Mouse (Mus musculus) spleen, postnatal 10 days (tissue): ENCODE data around the gene Leap2.
"Not testable (repeated sequence)": the region's sequence is repeated elsewhere in the genome, so short reads cannot be mapped to it uniquely, and the experiment has no call there.

Source experiments
- DNase-seq, 2 experiments: peaks; one replicate each; pipeline ENCODE4 v3.0.0; 2021 to 2022; ENCODE audit warnings: low spot score in 2 of 2

Gene Leap2

DNA sequence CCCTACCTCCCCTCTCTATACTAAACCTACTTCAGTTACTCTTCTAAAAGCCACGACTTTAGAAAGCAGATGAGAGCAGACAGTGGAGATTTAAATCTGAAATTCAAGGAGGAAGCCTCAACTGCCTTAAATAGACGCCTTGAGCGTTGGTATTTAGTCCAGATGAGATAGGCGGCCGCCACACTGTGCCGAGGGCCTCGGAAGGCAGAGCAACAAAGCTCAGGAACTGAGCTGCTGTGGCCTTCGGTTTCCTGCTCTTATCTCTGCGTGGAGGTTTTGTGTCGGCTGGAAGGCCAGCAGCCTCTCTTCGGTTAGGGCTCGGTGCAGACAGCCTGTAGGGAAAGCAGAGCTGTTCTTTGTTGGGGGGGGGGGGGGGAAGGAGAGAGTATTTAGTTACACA, 19.0 kb upstream of the Leap2 start:
- DNase-seq: no peak

DNA sequence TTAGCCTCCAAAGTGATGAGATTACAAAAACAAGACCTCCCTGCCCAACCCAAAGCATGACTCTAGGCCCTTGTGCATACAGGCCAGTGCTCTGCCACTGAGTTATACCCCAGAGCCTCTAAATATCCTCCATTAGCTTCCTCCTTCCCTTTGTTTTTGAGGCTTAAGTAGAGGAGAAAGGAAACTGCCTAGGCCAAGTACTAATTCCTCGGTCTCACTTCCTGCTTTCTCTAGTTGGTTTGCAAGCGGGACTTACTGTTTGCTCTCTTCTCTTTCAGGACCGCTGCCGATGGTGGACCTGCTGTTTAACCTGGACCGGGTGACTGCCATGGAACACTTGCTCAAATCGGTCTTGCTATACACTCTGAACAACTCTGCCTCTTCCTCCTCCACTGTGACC, 13.4 kb upstream of the Leap2 start:
- DNase-seq: no peak

DNA sequence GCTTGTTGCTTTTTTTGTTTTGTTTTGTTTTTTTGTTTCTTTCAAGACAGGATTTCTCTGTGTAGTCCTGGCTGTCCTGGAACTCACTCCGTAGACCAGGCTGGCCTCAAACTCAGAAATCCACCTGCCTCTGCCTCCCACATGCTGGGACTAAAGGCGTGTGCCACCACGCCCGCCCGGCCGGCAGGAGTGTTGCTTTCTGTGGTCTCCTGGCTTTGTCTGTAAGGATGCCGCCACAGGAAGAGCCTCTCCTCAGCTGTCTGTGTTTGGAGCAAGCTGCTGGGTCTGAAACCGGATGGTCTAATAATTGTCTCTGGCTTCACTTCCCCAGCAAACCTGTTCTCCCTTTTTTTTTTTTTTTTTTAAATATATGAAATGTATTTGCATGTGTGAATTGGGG, 12.5 kb upstream of the Leap2 start:
- DNase-seq: no peak

DNA sequence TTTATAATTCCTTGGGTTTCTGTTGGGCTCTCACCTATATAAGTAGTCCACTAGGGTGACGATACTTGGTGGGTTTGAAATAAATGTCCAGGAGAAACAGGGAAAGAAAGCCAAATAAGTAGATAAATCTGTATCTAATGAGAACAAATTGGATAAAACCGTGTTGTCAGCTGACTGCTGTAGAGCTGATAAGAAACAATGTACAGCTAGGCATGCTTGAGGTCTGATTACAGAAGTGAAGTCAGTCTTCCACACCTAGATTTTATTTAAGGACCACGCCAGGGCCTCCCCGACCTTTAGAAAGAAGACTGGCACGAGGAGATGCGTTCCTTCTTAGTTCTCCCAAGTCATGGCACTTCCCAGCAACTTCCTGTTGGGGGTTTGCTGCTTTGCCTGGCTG, 10.1 kb upstream of the Leap2 start:
- no peak for DNase-seq

DNA sequence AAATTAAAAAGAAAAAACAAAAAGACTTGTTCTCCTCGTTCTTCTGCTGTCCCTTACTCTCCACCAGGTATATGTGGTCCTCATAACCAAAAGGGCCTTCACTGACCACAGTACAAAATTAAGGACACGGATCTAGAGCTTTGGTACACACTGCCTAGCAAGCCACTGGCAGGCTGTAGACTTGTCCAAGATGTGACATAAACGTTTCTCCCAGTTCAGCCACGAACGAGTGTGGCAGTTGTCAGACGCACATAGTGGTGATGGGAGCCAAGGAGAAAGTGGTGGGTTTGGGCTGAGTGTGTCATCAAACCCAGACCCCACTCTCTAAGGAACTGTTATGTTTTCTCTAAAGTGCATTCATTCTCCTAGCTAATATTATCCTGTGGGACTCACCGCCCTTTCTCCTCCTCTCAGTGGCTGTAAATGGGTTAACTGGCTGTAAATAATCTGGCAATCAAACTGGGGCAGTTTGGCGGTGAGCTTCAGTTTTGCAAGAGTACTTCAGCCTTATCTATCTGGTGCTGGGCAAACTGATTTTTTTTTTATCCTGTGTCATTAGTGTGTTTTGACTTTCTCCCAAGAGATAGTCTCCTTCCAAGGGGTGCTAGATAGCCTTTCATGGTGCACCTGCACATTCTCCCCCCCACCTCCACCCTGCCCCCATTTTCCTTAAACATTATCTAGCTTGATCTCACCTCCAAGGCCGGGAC, 8.5 kb upstream of the Leap2 start:
- DNase-seq: no peak

DNA sequence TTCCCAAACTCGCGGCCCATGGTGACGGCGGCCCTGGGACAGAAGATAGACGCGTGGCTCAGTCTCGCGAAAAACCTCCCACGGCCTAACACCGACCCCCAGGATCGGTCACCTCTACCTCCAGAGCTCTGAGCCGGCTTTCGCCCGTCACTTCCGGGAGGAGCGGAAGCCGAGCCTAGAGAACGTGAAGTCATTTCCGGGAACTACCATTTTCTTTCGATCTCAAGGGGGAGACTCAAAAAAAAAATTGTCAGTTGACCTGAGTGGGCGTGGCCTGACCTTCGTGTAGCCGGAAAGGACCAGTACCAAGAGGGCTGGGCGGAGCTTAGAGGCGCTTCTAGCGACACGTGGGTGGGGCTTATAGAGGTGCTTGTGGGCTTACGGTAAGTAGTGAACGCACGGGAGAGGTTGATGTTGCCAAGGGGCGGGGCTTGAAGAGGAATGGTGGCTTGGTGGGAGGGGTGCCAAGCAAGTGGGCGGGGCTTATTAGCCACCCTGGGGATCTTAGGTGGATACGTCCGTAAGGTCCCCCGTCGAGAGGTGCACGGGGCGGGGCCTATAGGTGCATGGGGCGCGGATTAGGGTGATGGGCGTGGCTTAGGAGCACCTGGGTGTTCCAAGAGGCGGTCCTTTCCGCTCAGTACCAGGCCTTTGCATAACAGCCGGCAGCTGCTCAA, 7.8 kb upstream of the Leap2 start, which contains the start of the genes Uqcrq and Gdf9:
Uqcrq (minus strand) TSS at position 162 of the 677 bp plus-strand sequence.
Gdf9 (plus strand) TSS at position 354 of the 677 bp plus-strand sequence.
- peak; percentile 96 to 99 for DNase-seq

DNA sequence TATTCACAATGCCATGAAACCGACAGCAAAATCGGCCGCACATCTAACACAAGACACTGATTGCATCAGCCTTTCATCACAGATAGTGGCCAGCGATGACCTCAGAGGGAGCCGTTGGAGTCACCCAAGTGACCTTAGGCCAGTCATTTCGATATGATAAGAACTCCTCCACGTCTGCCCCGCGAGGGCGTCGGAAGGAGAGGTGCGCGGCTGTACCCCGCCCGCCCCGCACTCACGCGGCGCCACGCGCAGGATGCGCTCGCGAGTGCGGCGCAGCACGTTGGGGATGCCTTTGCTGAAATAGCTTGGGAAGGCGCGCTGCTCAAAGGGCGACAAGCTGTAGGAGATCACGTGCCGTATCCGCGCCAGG, 7.3 kb upstream of the Leap2 start:
- DNase-seq: no peak

DNA sequence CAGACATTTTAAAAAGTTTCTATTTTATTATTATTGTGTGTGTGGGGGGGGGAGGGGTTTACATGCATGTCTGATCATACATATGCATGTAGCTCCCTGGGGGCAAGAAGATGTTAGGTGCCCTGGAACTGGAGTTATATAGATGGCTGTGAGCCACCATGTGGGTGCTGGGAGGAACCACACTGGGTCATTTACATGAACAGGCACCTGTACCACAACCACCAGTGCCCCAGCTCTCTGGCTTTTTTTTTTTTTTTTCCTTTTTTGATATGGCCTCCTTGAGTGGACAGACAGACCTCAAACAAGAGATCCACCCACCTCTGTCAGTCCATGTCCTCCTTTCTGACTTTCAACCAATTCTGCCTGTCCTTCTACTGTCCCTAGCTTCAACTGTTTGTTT, 6.2 kb upstream of the Leap2 start:
- no peak for DNase-seq

DNA sequence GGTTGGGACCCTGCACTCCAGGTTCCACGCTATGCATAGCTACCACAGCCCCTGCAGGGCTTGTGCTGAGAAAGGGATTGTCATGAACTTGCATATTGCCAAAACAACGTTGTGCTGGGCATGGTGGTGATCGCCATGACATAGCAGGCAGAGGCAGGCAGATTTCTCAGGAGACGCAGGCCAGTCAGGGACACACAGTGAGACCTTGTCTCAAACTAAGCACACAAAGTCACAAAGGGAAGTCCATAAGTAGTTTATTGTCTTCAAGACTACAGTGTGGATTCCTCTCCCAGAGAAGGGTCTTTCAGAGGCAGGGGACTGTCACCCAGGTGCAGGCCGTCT, 5.7 kb upstream of the Leap2 start:
- DNase-seq: no peak

DNA sequence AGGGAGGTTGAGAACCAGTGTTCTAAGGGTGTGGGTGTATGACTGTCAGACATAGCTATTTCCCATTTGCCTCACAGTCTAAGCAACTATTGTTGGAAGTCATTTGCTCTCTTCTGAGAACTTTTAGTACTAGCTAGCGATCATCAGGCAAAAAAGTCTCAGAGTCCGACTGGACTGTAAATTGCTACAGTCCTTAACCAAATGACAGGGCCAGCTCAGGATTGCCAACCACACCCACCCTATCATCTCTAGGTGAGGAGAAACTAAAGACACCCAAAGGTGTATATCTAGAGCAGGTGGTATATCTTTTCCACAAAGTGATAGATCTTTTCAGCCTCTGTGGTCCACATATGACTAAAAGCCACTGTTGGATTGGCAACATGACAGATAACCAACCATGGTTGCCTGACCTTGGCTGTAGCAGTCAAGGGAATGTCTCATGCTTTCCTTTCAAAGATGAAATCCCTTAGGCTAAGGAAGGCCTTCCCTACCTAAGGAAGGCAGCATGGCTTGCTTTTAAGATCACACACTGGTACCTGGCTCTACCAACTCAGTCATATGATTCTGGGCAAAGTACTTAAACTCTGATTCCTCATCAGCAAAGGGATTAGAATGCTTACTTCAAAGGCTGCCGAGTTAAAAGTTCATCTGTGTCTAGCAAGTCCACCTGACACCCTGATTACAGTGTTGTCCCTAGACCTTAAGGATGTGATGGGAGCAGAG, 5.2 kb upstream of the Leap2 start:
- no peak for DNase-seq

DNA sequence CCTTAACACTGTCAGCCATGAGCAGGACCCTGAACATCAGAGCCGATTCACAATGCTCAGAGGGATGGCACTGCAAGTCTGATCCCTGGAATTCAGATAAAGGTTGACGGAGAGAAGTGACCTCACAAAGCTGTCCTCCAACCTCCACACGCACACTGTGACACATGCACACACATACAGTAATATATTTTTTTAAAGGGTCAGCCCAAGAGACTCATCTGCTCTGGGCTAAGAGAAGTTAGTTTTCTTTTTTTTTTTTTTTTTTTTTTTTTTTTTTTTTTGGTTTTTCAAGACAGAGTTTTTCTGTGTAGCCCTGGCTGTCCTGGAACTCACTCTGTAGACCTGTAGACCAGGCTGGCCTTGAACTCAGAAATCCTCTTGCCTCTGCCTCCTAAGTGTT, 3.9 kb upstream of the Leap2 start:
- DNase-seq: not testable (repeated sequence)

DNA sequence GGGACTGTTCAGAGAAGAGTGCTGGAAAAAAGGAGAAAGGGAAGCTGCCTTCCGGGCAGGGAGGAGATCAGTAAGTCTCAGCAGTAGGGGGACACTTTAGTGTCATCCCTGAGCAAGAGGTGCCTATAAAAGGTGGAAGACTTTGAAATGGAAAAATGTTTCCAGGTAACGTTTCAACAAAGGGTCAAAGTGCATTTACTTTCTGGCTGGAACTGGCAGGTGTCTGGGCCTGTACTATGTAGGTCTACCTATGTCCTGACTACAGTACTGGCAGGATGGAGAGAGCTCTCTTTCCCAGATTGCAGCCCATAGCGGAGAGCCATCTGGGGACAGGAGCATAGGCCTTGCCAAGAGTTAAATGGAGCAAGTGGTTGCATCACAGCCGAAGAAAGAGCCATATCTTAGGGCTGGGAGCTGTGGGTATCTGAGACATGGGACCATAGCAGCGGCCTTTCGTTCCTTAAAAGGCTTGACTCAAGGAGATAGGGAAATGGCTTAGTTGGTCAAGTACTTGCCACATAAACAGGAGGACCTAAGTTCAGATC, 2.8 kb upstream of the Leap2 start:
- no peak for DNase-seq

DNA sequence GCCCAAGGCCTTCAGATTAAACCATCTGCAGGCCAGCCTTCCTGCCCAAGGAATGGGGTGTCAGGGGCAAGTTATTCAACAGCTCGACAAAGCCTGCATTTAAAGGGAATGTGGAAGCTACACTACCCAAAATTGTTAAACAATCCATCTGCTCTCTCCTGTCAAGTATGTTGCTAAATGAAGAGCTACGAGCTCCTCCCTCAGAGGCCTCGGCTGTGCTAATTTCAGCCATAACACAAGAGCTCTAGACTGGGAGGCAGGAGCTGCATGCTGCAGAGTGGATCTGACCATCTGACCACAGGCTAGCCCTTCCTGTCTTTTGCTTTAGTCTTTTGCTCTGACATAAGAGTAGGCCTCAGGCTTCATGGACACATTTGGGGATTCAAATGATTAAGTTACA, 2.3 kb upstream of the Leap2 start:
- DNase-seq: no peak

DNA sequence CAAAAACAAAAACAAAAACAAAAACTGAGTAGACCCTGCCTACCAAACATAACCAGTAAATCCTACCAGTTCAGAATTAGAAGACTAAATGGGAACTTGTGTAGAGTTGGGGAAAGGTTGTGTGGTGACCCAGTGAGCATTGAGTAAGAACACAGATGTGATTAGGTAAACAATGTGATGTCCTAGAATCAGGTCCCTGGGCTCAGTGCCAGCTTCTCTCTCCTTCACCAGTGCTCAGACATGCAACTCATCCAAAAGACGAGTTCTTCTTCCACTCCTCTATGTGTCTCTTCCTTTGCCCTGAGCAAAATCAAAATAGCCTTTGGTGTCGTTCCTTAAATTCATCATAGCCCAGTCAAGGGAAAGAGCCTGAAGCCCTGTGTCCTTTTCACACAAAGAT, 1.9 kb upstream of the Leap2 start:
- no peak for DNase-seq

DNA sequence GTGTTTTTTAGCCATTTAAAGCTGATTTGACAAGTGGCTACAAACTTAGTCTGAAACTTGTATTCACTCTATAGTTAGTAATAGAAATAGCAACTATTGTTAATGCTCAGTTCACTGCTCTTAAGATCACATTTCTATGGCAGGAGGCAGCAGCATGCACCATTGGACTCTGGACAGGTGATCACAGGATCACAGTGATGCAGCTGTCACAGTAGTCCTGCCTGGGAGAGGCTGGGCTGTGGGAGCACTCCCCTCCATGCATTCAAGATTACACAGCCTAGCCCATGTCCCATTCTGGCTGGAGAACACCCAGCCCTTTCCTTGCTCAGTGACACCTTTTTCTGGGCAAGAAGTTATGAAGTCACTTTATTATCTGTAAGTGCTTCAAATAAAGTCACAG, 4.9 kb downstream of the Leap2 start:
- DNase-seq: no peak

DNA sequence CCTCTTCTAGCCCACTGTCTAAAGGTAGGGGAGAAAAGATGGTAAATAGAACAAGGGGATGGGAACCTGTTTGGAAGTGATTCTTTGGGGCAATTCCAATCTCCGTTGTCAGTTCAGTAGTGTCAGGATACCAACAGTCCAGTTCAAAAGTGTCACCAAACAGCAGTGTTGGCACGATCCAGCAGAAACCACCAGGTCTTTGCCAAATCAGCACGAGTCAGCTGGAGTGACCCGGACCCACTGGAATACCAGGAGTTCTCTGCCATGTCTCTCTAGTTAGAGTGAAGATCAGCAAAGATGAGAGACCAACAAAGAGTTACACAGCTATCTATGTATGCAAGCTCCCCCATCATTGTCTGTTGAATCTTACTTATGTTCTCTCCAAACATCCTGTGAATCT, 9.1 kb downstream of the Leap2 start:
- DNase-seq: no peak

DNA sequence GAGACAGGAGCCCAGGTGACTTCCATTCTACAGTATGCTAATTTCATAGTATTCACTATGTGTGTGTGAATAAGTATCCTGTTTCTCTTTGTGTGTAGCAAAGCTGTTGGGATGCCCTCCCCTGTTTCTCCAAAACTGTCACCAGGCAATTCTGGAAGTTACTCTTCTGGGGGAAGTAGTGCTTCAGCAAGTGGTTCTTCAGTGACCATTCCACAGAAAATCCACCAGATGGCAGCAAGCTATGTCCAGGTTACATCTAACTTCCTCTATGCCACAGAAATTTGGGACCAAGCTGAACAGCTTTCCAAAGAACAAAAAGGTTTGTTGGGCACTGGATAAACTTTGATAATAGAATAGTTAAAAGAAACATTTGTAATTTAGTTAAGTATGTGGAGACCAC, 11.2 kb downstream of the Leap2 start:
- DNase-seq: no peak

DNA sequence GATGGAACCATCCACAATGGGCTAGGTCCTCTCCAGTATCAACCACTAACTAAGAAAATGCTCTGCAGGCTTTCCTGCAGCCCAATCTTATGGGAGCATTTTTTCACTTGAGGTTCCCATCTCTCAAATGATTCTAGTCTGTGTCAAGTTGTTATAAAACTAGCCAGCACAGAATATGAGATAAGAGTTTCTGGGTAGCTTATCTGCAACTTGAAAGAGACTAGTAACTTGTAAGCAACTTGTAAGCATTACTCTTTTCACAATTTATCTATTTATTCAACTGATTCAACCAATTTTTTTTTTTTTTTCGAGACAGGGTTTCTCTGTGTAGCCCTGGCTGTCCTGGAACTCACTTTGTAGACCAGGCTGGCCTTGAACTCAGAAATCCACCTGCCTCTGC, 19.3 kb downstream of the Leap2 start:
- DNase-seq: no peak

DNA sequence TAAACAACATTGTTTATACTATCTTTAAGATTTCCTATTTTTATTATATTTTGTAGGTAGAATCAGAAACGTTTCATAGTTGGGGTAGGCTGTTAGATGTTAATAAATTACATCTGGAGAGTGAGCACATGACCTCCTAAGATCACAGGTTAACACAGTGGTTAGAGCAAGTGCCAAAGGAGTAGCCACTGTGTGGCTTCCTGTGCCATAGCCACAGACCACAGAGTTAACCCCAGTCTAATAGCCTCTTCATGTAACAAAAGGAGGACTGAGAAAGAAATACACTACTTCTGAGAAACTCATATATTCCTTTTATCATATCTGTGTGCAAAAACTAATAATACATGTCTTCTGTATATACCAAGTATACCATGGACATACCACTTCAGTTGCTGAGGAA, 29.1 kb downstream of the Leap2 start:
- no peak for DNase-seq

DNA sequence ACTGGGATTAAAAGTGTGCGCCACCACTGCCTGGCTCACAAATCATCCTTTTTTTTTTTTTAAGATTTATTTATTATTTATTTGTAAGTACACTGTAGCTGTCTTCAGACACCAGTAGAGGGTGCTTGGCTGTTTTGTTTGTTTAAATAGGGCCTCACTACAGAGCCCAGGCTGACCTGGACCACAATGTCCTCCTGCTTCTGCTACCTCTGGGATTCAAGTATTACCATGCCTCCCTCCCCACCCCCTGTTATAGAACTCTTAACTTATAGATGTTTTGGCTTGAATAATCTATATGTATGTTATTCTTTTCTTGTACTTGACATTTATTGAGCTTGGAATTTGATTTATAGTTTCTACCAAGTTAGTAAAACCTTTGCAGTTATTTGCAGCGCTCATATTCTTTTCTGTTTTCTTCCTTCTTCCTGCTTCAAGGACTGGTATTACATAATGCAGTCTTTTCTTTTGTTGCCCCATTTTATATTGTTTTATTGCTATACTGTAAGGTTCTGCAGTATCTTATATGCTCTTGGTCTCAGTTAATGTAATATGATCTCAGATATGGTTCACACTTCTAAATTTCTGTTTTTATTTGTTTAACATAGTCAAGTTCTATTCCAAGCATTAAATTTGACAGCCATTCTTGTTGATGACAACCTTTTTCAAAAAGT, 39.1 kb downstream of the Leap2 start:
- DNase-seq: no peak

DNA sequence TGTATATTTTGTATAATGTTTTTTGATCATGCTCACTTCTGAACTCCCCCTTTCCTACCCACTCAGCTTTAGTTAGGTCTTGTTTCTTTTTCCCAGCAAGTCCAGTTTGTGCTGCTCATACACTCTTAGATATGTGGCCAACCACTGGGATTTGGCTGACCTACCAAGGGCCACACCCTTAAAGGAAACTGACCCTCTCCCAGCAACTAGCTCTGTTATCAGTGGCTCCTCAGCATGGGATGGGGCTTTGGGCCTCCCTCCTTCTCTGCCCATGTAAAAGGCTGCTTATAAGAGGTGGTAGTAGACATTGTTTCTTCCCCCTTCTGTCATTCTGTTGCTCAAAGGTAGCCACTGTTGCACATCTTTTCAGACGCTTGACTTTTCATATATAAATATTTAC, 44.1 kb downstream of the Leap2 start:
- DNase-seq: no peak
